Mouse (Mus musculus) neural tube, embryonic 14.5 days (tissue): ENCODE measurements around the gene Nutf2. TPM values are rescaled to one million over a fixed set of nuclear protein-coding genes. Genes with fewer than 3 reads are reported as not detected.

ENCODE experiments used
- ATAC-seq: fragments of 200-750 bp; cut with Nextera tagmentation; 2 replicates; pipeline ENCODE4 v1.8.0; 2017; ENCODE audit warnings: low read depth, mild to moderate bottlenecking, moderate TSS enrichment, moderate library complexity
- H3K27ac ChIP-seq: fragments of 300-500 bp; sonication (generic); 2 replicates; pipeline ENCODE4 v1.5.1; 2014; ENCODE audit warnings: low read depth, mild to moderate bottlenecking, control low read depth, low read length, moderate library complexity, mixed read lengths
- H3K27me3 ChIP-seq: fragments of 300-500 bp; sonication (generic); 2 replicates; pipeline ENCODE4 v1.6.1; 2014; ENCODE audit warnings: low read length; ENCODE audit not compliant: control insufficient read depth, insufficient read depth
- H3K36me3 ChIP-seq: fragments of 300-500 bp; sonication (generic); 2 replicates; pipeline ENCODE4 v1.6.1; 2014; ENCODE audit warnings: low read length, mixed read lengths; ENCODE audit not compliant: control insufficient read depth, insufficient read depth
- H3K4me1 ChIP-seq: fragments of 300-500 bp; sonication (generic); 2 replicates; pipeline ENCODE4 v1.6.1; 2014; ENCODE audit warnings: low read length; ENCODE audit not compliant: control insufficient read depth, insufficient read depth
- H3K4me2 ChIP-seq: fragments of 300-500 bp; sonication (generic); 2 replicates; pipeline ENCODE4 v1.6.1; 2014; ENCODE audit warnings: mild to moderate bottlenecking, low read depth, low read length, control low read depth
- H3K4me3 ChIP-seq: fragments of 300-500 bp; sonication (generic); 2 replicates; pipeline ENCODE4 v1.5.1; 2014; ENCODE audit warnings: low read depth, low read length, control low read depth, mixed read lengths
- H3K9ac ChIP-seq: fragments of 300-500 bp; sonication (generic); replicated peaks from 2 replicates; pipeline ENCODE4 v1.6.1; 2014; ENCODE audit warnings: low read depth, mild to moderate bottlenecking, control low read depth, low read length, mixed read lengths
- H3K9me3 ChIP-seq: fragments of 300-500 bp; sonication (generic); 2 replicates; pipeline ENCODE4 v1.6.1; 2016; ENCODE audit warnings: low read length; ENCODE audit not compliant: control insufficient read depth
- WGBS: fragments of 180-500 bp; shearing (Covaris S2); extraction: QIAGEN DNeasy Blood & Tissue Kit; methylation state at CpG from one replicate; pipeline ENCODE4 v1.1.7; 2014; 5-methylcytosine and 5-hydroxymethylcytosine counted together
- polyA plus RNA-seq: library from polyadenylated mRNA; unstranded; fragments of >200 nt; fragmentation: Nextera tagmentation; extraction: Ambion mirVana; gene quantifications from 2 replicates; pipeline ENCODE4 v1.2.1, GENCODE M21; 2014

Gene Nutf2
- polyA plus RNA-seq, 1 experiment from 2014 or later: 141 TPM

DNA sequence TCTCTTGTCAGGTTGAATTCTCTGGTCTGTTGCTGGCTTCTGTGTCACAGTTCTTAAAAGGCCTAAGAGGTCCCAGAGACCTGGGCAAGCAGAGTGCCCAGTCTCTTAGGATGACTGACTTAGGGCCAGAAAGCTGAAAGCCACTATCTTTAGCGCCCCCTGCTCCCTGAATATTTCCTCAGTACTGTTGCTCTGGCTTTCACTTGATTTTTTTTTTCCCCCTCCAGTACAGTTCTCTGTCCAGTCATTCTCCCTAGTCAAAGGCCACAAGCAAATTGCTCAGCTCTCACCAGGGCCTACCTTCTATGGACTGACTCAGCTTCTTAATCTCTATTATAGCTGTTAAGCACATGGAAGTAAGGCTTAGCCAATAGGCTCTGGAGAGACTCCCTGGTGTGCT is 1.6 kb downstream of the Nutf2 start:
- Histone ChIP-seq H3K9me3 (no peaks in the 10 kb centered on the region), H3K4me2 (peak overlapping the region; percentile 87), H3K27ac (no peak overlapping the region), H3K4me3 (peak overlapping the region; percentile 90), H3K4me1 (peaks cover 32% of the 10 kb centered on the region), H3K36me3 (peaks cover 5% of the 10 kb centered on the region), H3K9ac (peak overlapping the region; percentile 75), H3K27me3 (no peaks in the 10 kb centered on the region)
- 0% methylated on average over 1 of the region's 1 CpGs for WGBS
- no peak for ATAC-seq

GRCm38 (mm10) chr8:105866364-105867029 is 6.1 kb downstream of the Nutf2 start:
- Histone ChIP-seq H3K27me3 (no peaks in the 10 kb centered on the region), H3K36me3 (peaks cover 17% of the 10 kb centered on the region), H3K4me1 (peaks cover 13% of the 10 kb centered on the region), H3K9me3 (no peaks in the 10 kb centered on the region), H3K27ac (no peak overlapping the region), H3K4me2 (no peak overlapping the region), H3K4me3 (no peak overlapping the region), H3K9ac (no peak overlapping the region)
- ATAC-seq: no peak
- 90% methylated on average over 6 of the region's 6 CpGs for WGBS

- WGBS: 83% methylated on average over 6 of the region's 6 CpGs
- Histone ChIP-seq H3K9ac (no peak overlapping the region), H3K36me3 (peaks cover 35% of the 10 kb centered on the region), H3K4me1 (no peaks in the 10 kb centered on the region), H3K4me2 (no peak overlapping the region), H3K9me3 (no peaks in the 10 kb centered on the region), H3K4me3 (no peak overlapping the region), H3K27ac (no peak overlapping the region), H3K27me3 (no peaks in the 10 kb centered on the region)
- no peak for ATAC-seq
Observed at GRCm38 (mm10) chr8:105874301-105874700, 13.9 kb downstream of the Nutf2 start.

GRCm38 (mm10) chr8:105880754-105881520 is 20.6 kb downstream of the Nutf2 start, which contains the start of gene Edc4:
Gene Edc4, plus strand, starts transcription at chr8:105880881.
- no peaks in the 10 kb centered on the region for H3K9me3 ChIP-seq
- ATAC-seq: peak; percentile 92
- H3K27ac ChIP-seq: no peak within 1 kb of the TSS
- peaks cover 40% of the 10 kb centered on the region for H3K36me3 ChIP-seq
- no peaks in the 10 kb centered on the region for H3K27me3 ChIP-seq
- H3K4me1 ChIP-seq: peaks cover 23% of the 10 kb centered on the region
- H3K4me3 ChIP-seq: peak within 1 kb of the TSS; percentile 94
- H3K9ac ChIP-seq: peak within 1 kb of the TSS; percentile 87
- peak within 1 kb of the TSS; percentile 78 for H3K4me2 ChIP-seq
- WGBS: under 1% methylated on average over 45 of the region's 45 CpGs

GRCm38 (mm10) chr8:105889756-105890465 is 29.5 kb downstream of the Nutf2 start:
- H3K9ac ChIP-seq: no peak overlapping the region
- H3K27me3 ChIP-seq: no peaks in the 10 kb centered on the region
- H3K27ac ChIP-seq: no peak overlapping the region
- no peaks in the 10 kb centered on the region for H3K9me3 ChIP-seq
- ATAC-seq: no peak
- WGBS: 95% methylated on average over 12 of the region's 12 CpGs
- no peaks in the 10 kb centered on the region for H3K4me1 ChIP-seq
- peaks cover 67% of the 10 kb centered on the region for H3K36me3 ChIP-seq
- no peak overlapping the region for H3K4me3 ChIP-seq
- no peak overlapping the region for H3K4me2 ChIP-seq

DNA sequence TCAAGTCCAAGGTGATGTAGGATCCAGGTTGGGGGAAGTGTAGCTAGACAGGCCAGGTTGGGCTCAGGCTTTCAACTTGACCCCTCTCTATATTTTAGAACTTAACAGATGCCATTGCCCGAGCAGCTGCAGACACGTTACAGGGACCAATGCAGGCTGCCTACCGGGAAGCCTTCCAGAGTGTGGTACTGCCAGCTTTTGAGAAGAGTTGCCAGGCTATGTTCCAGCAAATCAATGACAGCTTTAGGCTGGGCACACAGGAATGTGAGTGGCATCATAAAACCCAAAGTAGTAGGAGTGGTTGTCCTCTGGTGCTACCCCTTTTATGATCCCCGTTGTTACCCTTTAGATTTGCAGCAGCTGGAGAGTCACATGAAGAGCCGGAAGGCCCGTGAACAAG is 30.5 kb downstream of the Nutf2 start:
- WGBS: 73% methylated on average over 6 of the region's 6 CpGs
- Histone ChIP-seq H3K36me3 (peaks cover 58% of the 10 kb centered on the region), H3K9ac (no peak overlapping the region), H3K27me3 (no peaks in the 10 kb centered on the region), H3K4me3 (no peak overlapping the region), H3K27ac (no peak overlapping the region), H3K4me1 (no peaks in the 10 kb centered on the region), H3K4me2 (no peak overlapping the region), H3K9me3 (no peaks in the 10 kb centered on the region)
- no peak for ATAC-seq

- H3K4me2 ChIP-seq: no peak overlapping the region
- 83% methylated on average over 6 of the region's 6 CpGs for whole genome bisulfite sequencing
- H3K36me3 ChIP-seq: peaks cover 42% of the 10 kb centered on the region
- no peak overlapping the region for H3K4me3 ChIP-seq
- no peak overlapping the region for H3K9ac ChIP-seq
- no peaks in the 10 kb centered on the region for H3K9me3 ChIP-seq
- no peak overlapping the region for H3K27ac ChIP-seq
- no peaks in the 10 kb centered on the region for H3K27me3 ChIP-seq
- no peak for ATAC-seq
- H3K4me1 ChIP-seq: no peaks in the 10 kb centered on the region
Observed at GRCm38 (mm10) chr8:105892432-105892831, 32.1 kb downstream of the Nutf2 start.

GRCm38 (mm10) chr8:105893339-105893738 is 33.0 kb downstream of the Nutf2 start, which contains the start of gene Nrn1l:
Gene Nrn1l, plus strand, starts transcription at chr8:105893567.
- peak; percentile 92 for ATAC-seq
- peaks cover 33% of the 10 kb centered on the region for H3K36me3 ChIP-seq

More at GRCm38 (mm10) chr8:105893339-105893738, 33.0 kb downstream of the Nutf2 start, which contains the start of gene Nrn1l:
- peak within 1 kb of the TSS; percentile 44; the same call in 1 of the 2 replicates for H3K27ac ChIP-seq
- no peak within 1 kb of the TSS; the same call in 1 of the 2 replicates for H3K4me2 ChIP-seq
- H3K9me3 ChIP-seq: no peaks in the 10 kb centered on the region
- 3% methylated on average over 11 of the region's 11 CpGs for WGBS
- no peak within 1 kb of the TSS for H3K4me3 ChIP-seq
- H3K4me1 ChIP-seq: no peaks in the 10 kb centered on the region
- no peak within 1 kb of the TSS for H3K9ac ChIP-seq
- H3K27me3 ChIP-seq: no peaks in the 10 kb centered on the region
